16 mouse cellular contexts compared by ENCODE assay signal in the genomic region with DNA sequence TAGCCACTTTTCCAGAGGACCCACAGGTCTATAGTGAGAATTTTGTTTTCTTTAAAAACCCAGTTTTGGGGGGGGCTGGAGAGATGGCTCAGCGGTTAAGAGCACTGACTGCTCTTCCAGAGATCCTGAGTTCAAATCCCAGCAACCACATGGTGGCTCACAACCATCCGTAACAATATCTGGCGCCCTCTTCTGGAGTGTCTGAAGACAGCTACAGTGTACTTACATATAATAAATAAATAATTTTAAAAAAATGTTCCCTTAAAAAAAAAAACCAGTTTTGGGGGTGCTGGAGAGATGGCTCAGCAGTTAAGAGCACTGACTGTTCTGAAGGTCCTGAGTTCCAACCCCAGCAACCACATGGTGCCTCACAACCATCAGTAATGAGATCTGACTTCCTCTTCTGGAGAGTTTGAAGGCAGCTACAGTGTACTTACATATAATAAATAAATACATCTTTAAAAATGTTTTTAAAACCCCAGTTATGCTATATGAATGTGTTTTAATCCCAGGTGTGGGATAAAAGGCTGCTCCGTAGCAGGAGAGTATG. TPM values are rescaled to one million over a fixed set of nuclear protein-coding genes. Genes with fewer than 3 reads are reported as not detected.
"Had no signal": no experiment of that assay in that cellular context is flagged by ENCODE, and none has a peak within 500 bp of the region (broad histone marks: within the 10 kb centered on the region; RNA-seq: fewer than 3 reads in every experiment).

No protein-coding gene starts in this region.

RNA-seq across cellular contexts. Expression of a gene that starts 56.9 kb away (rescaled TPM):
- total RNA-seq: megakaryocyte, adult 5-6 weeks; megakaryocyte-erythroid progenitor cell, adult 5-6 weeks had no signal
- polyA plus RNA-seq: lung, embryonic 14.5 days; lung, embryonic 16.5 days; midbrain, embryonic 10.5 days; midbrain, embryonic 12.5 days; midbrain, embryonic 14.5 days; midbrain, embryonic 16.5 days; myocyte; neural tube, embryonic 11.5 days; neural tube, embryonic 13.5 days; neural tube, embryonic 15.5 days; small intestine, adult 2 months; stomach, embryonic 14.5 days; stomach, embryonic 16.5 days; thymus, postnatal 0 days had no signal
